Mouse (Mus musculus) liver, embryonic 12.5 days (tissue): ENCODE measurements around the gene Gm14399. TPM values are rescaled to one million over a fixed set of nuclear protein-coding genes. Genes with fewer than 3 reads are reported as not detected.
"Not testable (repeated sequence)": the region's sequence is repeated elsewhere in the genome, so short reads cannot be mapped to it uniquely, and the experiment has no call there.

Experiments used
- ATAC-seq: fragments of 200-750 bp; cut with Nextera tagmentation; 2 replicates; pipeline ENCODE4 v1.8.0; 2017; ENCODE audit warnings: moderate number of reproducible peaks, mild to moderate bottlenecking, moderate library complexity
- H3K27ac ChIP-seq: fragments of 300-500 bp; sonication (generic); 2 replicates; pipeline ENCODE4 v1.5.1; 2016; ENCODE audit warnings: mild to moderate bottlenecking
- H3K27me3 ChIP-seq: fragments of 300-500 bp; sonication (generic); replicated peaks from 2 replicates; pipeline ENCODE4 v1.6.1; 2016; ENCODE audit warnings: mild to moderate bottlenecking, moderate library complexity
- H3K36me3 ChIP-seq: fragments of 300-500 bp; sonication (generic); 2 replicates; pipeline ENCODE4 v1.6.1; 2016; ENCODE audit warnings: mild to moderate bottlenecking, moderate library complexity
- H3K4me1 ChIP-seq: fragments of 300-500 bp; sonication (generic); 2 replicates; pipeline ENCODE4 v1.6.1; 2016
- H3K4me2 ChIP-seq: fragments of 300-500 bp; sonication (generic); 2 replicates; pipeline ENCODE4 v1.6.1; 2016; ENCODE audit warnings: mild to moderate bottlenecking, moderate library complexity
- H3K4me3 ChIP-seq: fragments of 300-500 bp; sonication (generic); 2 replicates; pipeline ENCODE4 v1.5.1; 2016; ENCODE audit warnings: mild to moderate bottlenecking, moderate library complexity
- H3K9ac ChIP-seq: fragments of 300-500 bp; sonication (generic); 2 replicates; pipeline ENCODE4 v1.6.1; 2016; ENCODE audit warnings: mild to moderate bottlenecking, moderate library complexity
- H3K9me3 ChIP-seq: fragments of 300-500 bp; sonication (generic); replicated peaks from 2 replicates; pipeline ENCODE4 v1.6.1; 2016; ENCODE audit warnings: mild to moderate bottlenecking, moderate library complexity
- WGBS: fragments of 180-500 bp; shearing (Covaris S2); methylation state at CpG from one replicate; pipeline ENCODE4 v1.1.7; 2016; ENCODE audit not compliant: insufficient replicate concordance; 5-methylcytosine and 5-hydroxymethylcytosine counted together
- polyA plus RNA-seq: library from polyadenylated mRNA; unstranded; fragments of >200 nt; fragmentation: Nextera tagmentation; extraction: Ambion mirVana; gene quantifications from 2 replicates; pipeline ENCODE4 v1.2.1, GENCODE M21; 2016

Gene Gm14399
- polyA plus RNA-seq, 1 experiment from 2014 or later = 3.4 TPM

DNA sequence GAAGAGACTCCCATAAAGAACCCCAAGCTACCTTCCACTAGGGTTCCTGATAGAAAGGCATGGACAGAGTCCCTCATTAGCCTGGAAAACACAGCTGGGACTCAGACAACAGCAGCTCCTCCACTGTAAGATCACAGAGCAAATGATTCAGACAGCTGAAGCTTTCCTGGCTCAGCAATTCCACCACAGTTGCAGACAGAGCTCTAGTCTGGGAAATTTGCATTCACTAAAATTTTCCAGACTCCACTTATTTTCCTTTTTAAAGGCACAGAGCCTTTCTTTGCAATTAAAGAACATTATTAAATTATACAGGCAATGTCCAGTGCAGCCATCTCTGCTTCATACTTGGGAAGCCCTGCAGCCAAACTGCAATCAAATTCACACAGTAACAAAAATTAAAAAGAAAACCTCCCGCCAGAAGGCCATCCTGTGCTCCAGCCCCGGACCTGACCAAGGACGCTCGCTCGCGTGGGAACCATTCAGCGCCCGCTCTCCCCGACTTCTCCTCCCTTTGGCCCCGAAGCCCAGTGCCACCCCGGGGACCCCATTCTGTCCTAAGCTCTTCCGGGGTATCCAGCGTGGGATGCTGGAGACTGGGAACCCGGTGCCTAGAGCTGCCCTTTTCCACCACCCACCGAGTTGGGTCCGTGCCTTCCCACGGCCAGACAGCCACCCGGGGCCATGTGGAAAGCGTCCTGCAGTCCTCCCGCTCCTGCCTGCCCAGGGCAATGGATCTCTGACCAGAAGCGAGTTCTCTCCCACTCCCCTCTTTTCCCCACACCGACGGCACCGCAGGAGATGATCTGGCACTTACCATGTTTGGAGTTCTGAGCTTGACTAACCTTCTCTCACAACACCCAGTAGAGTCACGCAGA is 457 bp downstream of the Gm14399 start:
- not testable (repeated sequence) for H3K36me3 ChIP-seq, H3K27ac ChIP-seq, H3K27me3 ChIP-seq, ATAC-seq, H3K4me1 ChIP-seq, H3K9me3 ChIP-seq
- Histone ChIP-seq H3K9ac (peak overlapping the region; percentile 44; the same call in 1 of the 2 replicates), H3K4me3 (peak overlapping the region; percentile 54), H3K4me2 (peak overlapping the region; percentile 55)
- WGBS = 3% methylated on average over 25 of the region's 25 CpGs

DNA sequence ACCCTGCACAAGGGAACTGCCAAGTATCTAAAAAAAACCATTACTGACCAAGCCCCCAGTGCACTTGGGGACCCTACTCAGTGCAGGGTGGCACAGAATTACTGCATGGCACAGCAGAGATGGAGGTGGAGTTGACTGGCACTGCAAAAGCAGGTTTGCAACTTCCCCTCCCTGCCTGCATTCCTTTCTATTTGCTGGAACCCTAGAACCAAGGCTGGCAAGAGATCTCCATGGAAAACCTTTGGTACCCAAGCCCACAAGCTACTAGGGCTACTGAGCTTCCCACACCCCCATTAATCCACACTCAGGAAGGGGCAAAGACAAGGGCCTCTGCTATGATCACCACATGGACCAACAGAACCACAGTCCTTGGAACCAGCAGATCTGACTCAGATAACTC is 1.2 kb downstream of the Gm14399 start:
- not testable (repeated sequence) for H3K9me3 ChIP-seq, ATAC-seq, H3K9ac ChIP-seq, H3K4me1 ChIP-seq, H3K27ac ChIP-seq, H3K4me2 ChIP-seq, H3K4me3 ChIP-seq, H3K27me3 ChIP-seq, H3K36me3 ChIP-seq

Other genes with a start within 250 kb of the Gm14399 start
- gene Gm14444, start 131.8 kb downstream of the Gm14399 start, polyA plus RNA-seq = not detected in 2 replicates
- gene Gm14393, start 74.2 kb downstream of the Gm14399 start, polyA plus RNA-seq = 0.44 TPM in 1 of 2 replicates, not detected in the other
- 0.12 and 0.20 TPM in 2 replicates for gene Gm14443, start 33.9 kb upstream of the Gm14399 start, polyA plus RNA-seq
- gene Gm14391, start 64.9 kb upstream of the Gm14399 start, polyA plus RNA-seq = 1.7 and 2.0 TPM in 2 replicates
- not detected in 2 replicates for gene Gm14440, start 133.1 kb upstream of the Gm14399 start, polyA plus RNA-seq
- gene Gm4631, start 196.2 kb upstream of the Gm14399 start, polyA plus RNA-seq = 8.0 and 8.3 TPM in 2 replicates
- 1.7 and 2.2 TPM in 2 replicates for gene Zfp968, start 230.4 kb upstream of the Gm14399 start, polyA plus RNA-seq